Mouse (Mus musculus): Measurements from ENCODE around the gene Itpr1. TPM values are rescaled to one million over a fixed set of nuclear protein-coding genes. Genes with fewer than 3 reads are reported as not detected.

The Itpr1 gene
- polyA plus RNA-seq, 1 experiment = 4.4 TPM

DNA sequence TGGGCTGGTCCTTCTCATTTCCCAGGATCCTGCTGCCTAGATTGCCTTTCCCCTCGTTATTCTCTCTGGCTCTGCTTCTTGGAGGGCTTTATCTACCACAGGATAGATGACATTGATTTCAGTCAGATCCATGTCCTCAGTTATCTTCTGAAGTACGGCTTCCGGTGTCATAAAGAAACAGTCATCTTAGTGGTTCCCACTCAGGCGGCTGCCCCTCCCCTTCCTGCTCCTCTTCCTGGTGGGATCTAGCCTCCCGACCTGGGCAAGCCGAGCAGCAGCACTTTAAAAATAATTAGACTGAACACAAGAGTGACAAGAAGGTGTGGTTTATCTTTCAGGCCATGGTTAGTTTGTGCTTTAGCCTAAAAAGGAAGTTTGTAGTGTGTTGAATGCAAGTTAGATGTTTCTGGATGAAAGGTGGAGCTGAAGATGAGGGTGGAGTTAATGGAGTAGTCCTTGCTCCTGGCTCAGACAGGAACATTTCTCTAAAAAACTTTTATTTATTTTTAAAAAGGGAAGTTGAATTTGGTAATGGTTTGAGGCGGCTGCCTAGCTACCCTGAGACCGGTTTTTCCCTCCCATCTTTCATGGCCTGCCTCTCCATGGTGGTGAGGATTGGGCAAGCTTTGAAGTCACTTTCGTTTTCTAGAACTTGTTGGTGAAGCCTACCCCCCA, 94.2 kb downstream of the Itpr1 start:
- DNase-seq (ENCODE audit: low read depth, low spot score) = no peak
- WGBS = 54% methylated on average over 9 of the region's 9 CpGs

DNA sequence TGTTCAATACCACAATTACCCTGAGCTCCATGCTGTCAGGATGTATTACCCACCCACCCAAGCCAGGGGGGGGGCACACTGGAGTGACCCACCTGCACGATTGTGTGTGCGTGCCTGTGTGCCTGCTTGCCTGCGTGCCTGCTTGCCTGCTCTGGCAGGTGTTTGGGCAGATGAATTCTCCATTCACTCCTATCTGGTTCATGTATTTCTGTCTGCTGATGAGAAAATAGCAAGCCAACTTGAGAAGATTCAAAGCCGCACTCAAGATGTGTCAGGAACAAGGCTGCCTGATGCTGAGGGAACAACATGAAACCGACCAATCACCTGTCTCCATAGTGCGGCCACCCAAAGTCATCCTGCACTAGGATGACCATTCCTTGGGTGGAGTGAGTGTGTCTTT, 94.9 kb downstream of the Itpr1 start:
- WGBS = 91% methylated on average over 6 of the region's 6 CpGs
- DNase-seq (ENCODE audit: low read depth, low spot score) = no peak

DNA sequence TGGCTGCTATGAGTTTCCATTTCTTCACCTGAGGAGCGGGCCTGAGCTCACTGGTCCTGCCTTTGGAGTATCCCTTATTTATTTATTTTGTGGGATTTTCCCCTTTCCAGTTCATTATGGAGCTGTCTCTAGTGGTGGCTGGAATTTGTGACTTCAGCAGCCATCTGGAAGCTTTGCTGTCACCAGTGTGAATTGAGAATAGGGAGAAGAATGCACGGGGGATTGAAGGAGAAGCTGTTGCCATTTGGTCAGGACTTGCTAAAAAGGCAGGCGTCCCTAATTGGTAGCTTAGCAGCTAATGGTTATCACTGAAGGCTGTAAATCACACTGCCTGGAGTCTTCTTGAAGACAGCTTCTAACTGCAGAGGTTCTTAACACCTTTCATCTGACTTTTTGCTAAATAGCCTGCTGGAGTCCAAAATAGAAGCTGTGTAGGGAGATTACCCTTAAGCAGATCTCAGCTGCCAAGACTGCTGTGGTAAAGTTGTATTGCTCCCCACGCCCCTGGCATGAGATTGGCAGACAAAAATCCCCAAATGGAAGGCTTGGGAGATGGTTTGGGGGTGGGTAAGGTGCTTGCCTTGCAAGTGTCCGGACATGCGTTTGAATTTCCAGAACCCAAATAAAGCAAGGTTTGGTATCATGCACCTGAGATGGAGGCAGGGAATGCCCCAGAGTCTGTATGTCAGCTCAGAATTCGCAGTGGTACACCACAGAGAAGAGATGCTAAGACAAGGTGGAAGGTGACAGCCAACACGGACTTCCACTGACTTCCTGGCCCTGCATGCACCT, 96.7 kb downstream of the Itpr1 start:
- 74% methylated on average over 8 of the region's 8 CpGs for WGBS
- no peak for DNase-seq (ENCODE audit: low read depth, low spot score)

DNA sequence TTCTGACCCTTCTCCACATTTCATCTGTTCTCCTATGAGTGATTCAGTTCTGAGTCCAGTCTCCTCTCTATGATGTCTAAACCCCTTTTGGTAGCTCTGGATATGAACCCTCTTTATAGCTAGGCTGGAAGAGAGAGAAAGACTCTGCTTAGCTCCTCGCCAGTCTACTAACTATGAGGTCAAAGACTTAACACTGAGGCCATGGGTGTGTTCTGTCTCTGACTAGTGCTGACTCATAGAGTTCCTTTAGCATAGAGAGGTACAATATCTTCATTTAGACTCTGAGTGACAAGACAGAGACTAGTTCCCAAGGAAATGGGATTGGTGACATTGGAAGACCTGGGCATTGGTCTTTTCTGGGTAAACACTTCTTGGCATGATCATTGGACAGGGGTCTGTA, 100.2 kb downstream of the Itpr1 start:
- DNase-seq (ENCODE audit: low read depth, low spot score) = no peak
- WGBS = 61% methylated on average over 1 of the region's 1 CpGs

DNA sequence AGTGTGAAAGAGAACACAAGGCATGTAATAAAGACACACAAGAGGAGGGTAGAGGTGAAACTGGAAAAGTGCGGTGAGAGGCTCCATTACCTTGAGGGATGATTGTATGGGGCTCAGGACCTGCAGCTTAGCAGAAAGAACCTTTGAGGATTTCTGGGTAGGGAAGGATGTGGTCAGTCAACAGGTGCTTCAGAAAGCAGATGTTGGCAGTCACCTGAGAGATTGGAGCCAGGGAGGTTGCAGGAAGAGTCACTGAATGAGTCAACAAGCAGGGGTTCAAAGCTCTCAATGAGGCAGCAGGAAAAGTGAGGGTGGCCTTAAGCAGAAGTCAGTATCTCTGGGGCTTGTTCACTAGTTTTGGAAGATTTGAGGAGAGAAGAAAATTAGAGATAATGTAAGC, 101.1 kb downstream of the Itpr1 start:
- no peak for DNase-seq (ENCODE audit: low read depth, low spot score)
- WGBS = 91% methylated on average over 1 of the region's 1 CpGs

DNA sequence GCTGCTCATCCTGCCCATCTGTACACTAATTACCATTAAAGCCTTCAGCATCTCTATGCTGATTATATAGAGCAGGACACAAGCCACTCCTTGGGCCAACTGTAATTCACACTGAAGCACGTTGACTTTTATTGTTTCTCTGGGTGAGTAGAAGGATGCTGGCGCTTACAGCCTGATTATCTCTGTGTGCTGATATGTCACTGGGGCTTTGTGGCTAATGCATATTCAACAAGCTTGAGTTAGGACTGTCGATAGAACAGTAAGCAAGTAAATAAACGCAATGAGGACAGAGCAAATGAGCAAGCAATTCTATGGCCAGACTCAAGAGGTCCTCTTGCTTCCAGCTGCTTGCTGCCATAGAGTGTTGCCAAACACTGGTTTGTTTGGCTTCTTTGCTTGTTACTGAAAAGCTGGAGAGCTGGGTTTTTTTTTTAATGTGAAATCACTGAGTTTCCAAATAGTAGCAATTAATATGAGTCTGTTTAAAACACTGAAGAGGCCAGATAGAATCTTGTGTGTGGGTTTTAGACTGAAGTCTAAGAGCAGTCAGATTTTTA, 103.5 kb downstream of the Itpr1 start:
- 56% methylated on average over 4 of the region's 4 CpGs for WGBS
- DNase-seq (ENCODE audit: low read depth, low spot score) = no peak

DNA sequence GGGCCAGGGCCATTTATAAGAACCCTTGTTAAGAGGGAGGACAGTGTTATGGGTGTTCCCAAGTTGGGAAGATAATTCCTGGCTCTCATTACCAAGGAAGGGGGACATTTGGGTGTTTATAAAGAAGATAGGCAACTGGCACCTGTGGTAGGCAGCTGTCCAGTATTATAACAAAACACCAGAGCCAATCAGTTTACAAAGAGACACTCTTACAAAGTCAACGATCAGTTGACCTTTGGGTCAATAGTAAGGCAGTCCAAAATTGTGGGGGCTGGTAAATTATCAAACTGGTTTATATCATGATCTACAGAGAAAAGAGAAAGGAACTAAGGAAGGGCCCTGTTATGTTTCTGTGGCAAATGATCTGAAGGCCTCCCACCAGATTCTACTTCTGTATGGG, 104.1 kb downstream of the Itpr1 start:
- 39% methylated on average over 1 of the region's 1 CpGs for WGBS
- no peak for DNase-seq (ENCODE audit: low read depth, low spot score)

DNA sequence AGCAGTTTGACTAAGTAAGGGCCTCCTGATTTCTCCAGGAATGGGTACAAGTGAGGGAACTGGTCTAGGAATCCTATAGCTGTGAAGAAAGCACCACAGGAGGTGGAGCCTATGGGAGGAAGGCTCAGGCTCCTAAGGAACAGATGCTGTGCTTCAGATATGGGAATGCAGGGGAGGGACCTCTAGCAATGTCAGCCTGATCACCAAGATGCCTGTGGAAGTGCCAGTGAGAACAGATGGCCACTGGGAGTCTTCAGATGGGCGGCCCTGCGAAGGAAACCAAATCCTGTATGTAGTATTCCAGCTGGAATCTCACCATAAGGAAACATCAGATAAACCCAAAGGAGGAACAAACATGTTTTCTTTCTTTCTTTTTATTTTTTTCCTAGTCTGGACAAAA, 108.8 kb downstream of the Itpr1 start:
- no peak for DNase-seq (ENCODE audit: low read depth, low spot score)
- 75% methylated on average over 2 of the region's 2 CpGs for WGBS

DNA sequence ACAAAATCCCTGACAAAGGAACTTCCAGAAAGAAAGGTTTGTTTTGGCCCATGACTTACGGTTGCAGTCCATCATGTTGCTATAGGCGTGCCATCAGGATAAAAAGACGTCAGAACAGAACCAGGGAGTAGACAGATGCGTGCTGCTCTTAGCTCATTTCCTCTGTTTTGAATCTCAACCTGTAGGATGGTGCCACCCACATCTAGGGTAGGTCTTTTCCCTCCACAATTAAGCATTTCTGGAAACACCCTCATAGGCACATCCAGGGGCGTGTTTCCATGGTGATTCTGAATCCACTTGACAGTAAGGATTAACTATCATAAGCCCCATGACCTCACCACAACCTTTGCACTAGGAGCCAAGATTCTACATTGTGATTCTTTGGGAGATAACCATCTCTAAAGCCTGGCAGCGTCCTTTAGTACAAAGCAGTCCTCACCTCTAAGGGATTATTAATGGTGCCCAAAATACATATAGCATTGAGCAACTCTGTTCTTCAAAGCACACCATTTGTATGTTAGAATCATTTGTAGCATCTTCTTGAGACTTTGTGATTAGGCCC, 111.6 kb downstream of the Itpr1 start:
- WGBS = 84% methylated on average over 6 of the region's 6 CpGs

DNA sequence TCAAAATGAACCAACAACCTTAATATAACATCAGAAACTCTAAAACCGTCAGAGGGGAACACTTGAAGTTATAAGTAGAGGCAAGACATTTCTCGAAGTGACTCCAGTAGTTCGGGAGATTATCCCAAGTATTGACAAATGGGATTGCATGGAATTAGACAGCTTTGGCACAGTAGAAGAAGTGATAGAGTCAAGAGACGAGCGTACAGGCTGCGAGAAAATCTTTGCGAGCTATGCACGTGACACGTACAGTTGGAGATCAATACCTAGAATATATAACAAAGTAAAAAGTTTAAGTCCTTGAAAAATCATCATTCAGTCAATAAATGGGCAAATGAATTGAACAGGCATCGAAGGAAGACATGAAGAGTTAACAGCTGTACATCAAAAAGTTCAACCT, 112.5 kb downstream of the Itpr1 start:
- 94% methylated on average over 10 of the region's 10 CpGs for WGBS
- no peak for DNase-seq (ENCODE audit: low read depth, low spot score)

More for the DNA sequence above, 111.6 kb downstream of the Itpr1 start:
- no peak for DNase-seq (ENCODE audit: low read depth, low spot score)

DNA sequence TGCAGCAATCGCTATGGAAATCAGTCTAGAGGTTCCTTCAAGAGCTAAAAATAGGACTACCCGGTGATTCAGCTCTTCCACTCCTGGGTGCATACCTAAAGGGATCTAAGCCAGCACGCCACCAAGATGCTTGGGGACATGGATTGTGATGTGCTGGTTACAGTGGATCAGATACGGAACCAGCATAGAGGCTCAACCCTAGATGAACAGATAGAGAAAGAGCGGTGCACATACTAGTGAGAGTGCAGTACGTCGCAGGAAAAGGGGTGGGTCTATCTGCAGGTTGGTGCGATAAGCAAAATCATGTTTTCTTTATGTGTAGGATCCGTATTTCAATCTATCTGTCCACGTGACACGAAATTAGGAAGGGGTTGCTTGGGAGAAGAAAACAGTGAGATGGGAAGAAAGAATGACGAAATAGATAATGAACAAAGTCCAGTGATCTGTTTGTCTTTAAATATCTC, 113.1 kb downstream of the Itpr1 start:
- DNase-seq (ENCODE audit: low read depth, low spot score) = no peak
- WGBS = 87% methylated on average over 12 of the region's 12 CpGs

DNA sequence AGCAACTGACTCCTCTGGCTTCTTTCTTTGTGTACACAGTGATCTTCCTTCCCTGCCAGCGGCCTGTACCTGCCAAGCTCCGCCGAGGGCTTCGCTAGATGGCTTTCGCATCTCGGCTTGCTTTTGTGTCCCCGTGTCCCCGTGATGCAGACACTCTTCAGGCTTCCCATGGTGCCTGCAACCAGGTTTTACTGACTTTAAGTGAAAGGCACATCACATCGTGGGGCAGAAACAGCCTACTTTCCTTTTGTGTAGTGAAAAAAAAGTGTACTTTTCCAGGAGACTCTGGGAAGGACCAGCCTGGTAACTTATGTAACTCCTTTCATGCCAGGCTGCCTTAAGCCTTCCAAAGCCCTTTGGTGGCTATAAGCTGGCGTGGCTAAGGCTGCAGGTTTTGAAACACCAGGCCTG, 113.9 kb downstream of the Itpr1 start:
- DNase-seq (ENCODE audit: low read depth, low spot score) = no peak
- 63% methylated on average over 10 of the region's 10 CpGs for WGBS

DNA sequence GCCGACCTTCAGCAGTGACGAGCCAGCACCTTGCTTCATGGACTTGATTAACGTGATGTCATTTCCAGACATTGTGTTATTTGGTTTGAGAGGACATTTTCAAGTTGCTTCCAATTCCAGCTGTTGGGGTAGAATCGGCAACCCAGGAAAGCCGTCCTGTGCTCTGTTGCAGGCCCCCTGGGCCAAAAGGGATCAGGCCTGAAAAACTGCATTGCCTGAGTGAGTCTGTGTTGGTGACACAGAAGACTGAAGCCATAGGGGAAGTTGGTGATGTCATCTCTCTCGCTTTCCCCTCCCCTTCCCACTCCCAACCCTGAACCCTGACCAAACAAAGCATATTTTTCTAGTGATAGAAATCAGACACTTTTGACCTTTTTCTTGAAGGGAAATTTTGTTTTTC, 114.7 kb downstream of the Itpr1 start:
- 75% methylated on average over 6 of the region's 6 CpGs for WGBS
- DNase-seq (ENCODE audit: low read depth, low spot score) = no peak

DNA sequence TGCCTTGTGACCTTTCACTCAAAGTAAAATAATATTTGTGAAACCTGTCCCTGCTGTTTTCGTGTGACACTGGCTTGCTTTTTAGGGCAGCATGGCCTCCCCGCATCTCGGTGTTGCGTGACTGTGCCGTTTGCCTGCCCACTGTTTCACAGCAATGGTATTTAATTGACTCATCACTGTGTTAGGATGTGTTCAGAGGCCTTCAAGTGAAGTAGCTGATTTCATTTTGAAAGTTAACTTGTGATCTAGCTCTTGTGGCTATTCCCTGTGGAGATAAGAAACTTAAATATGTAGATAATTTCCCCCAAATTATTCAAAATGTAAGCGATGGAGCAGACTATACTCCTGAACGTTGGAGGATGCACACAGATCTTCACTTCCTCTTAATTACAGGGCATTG, 115.4 kb downstream of the Itpr1 start:
- WGBS = 81% methylated on average over 7 of the region's 7 CpGs
- no peak for DNase-seq (ENCODE audit: low read depth, low spot score)

DNA sequence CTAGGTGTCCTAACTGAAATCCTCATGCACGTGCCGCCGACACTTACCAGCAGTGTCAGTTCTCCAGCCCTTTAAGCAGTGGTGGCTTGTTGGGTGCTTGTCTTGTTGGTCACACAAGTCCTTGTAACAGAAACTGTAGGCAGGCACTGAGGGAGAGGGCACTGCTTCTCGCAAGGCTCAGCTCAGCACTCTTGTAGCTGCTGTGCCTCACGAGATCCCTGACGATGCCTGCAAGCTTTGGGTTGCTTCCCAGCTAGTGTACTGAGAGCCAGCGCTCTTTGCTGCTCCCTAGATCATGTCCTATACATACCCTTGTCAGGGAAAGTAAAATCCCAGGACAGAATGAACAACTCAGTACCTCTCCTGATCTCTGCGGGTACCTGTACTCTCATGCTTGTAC, 117.6 kb downstream of the Itpr1 start:
- WGBS = 87% methylated on average over 8 of the region's 8 CpGs
- DNase-seq (ENCODE audit: low read depth, low spot score) = no peak

DNA sequence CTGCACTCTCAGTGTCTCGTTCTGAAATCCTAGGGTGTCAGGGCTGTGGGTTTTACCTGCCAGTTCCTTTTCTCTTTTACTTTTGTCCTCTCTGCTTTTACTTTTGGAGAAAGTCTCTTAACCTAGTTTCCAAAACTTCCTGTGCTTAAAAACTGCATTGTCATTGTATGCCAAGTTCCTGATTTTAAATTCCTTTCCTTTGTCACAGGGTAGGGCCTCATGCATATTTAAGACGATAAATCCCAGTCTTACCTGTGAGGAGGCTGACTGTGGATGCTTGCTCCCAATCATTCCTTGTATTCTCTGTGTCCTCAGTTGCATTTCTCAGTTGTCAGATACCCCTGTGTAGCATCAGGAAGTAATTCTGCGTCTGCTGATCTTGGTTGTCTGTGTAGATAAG, 118.4 kb downstream of the Itpr1 start:
- 76% methylated on average over 3 of the region's 3 CpGs for WGBS

DNA sequence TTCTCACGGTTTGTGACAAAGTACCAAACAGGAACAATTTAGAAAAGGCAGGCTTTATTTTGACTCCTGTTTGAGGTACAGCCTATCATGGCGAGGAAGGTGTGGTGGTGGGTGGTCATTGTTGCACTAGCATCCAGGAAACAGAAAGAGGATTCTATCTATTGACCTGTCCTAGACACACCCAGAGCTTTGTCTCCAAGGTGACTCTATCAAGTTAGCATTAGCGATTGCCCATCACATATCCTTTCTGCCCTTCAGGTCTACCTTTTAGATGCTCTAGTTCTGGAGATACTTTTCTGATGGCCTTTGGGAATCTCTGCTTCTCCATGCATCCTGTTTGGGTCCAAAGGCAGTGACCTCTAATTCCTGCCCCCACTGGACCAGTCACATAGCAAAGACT, 121.2 kb downstream of the Itpr1 start:
- WGBS = 80% methylated on average over 3 of the region's 3 CpGs
- no peak for DNase-seq (ENCODE audit: low read depth, low spot score)

More for the DNA sequence above, 118.4 kb downstream of the Itpr1 start:
- no peak for DNase-seq (ENCODE audit: low read depth, low spot score)

DNA sequence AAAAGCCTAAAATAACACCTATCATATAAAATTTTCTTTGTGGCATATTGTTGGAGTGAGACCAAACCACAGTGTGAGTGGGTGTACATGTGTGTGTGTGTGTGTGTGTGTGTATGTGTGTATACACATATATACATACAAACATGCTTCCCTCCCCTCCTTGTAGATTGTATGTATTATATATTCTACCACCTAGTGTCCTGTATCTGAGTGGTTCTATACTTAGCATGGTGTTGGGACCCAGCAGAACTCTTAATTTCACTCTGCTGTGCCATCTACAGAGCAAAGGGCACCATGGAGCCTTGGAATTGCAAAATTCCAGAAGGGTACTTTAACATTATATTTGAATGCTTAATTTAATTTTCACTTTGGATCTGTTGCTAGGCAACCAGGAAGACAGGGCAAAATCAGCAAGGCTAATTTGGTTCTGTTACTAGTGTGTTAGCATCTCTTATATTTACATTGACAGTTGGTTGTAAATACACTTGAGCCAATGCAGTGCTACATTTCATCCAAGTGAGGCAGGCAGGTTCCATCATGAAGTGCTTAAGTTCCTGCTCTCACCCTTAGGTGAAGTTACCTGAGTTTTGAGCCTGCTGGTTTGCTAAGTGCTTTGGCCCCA, 122.4 kb downstream of the Itpr1 start:
- DNase-seq (ENCODE audit: low read depth, low spot score) = no peak

DNA sequence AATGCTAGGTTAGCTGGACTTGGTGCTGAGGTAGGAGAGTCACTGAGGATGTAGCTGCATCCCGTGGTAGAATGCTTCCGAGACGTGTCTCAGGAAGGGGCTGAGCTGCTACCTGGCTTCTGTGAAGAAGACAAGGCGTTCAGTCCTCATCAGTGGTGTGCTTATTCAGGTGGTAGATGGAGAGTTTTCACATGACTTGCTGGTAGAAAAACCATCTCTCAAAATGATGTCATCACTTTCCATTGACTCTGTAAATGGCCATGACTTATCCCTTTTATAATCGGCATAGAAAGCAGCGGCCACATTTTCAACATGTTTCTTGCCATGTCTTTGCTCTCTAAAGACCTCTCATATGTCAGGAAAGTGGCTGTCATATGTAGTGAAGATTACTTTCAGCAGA, 123.6 kb downstream of the Itpr1 start:
- DNase-seq (ENCODE audit: low read depth, low spot score) = no peak
- WGBS = 95% methylated on average over 6 of the region's 6 CpGs

DNA sequence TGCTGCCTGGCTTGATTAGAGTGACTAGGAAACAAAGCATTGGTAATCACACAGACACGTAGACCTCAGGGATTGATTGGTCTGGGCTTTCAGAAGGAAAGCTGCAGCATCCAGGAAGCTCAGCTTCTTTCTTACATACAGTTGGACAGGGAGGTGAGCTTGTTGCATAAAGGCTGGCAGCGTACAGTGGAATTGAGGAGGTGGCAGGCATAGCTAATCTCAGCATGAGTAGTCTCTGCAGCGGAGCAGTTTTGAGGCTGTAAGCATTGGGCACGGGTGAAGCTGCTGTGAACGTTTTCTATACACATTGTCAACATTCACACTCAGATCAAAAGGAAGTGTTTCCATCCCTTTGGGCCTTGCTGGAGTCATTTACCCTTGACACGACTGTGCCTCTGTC, 124.4 kb downstream of the Itpr1 start:
- DNase-seq (ENCODE audit: low read depth, low spot score) = no peak
- WGBS = 68% methylated on average over 6 of the region's 6 CpGs
